In genomic region chr13:23535137-23536075, GRCm38 (mm10) we compare ENCODE assay signal across 8 mouse cellular contexts. TPM values are rescaled to one million over a fixed set of nuclear protein-coding genes. Genes with fewer than 3 reads are reported as not detected.
DNase-seq lines count a peak whose midpoint lies in the region; ATAC-seq lines count a peak whose summit lies in the region.
"Not testable (repeated sequence)": the region's sequence is repeated elsewhere in the genome, so short reads cannot be mapped to it uniquely, and the experiment has no call there.

Gene Hist1h3g (plus strand): TSS chr13:23535422.

- not testable (repeated sequence) for H3K36me3 ChIP-seq in heart, embryonic 14.5 days (ENCODE audit: control insufficient read depth, insufficient read depth, low read length); liver, embryonic 12.5 days; stomach, embryonic 15.5 days

- H3K27ac ChIP-seq in heart, embryonic 14.5 days (replicated peaks in 1 of 2; ENCODE audit: control insufficient read depth in 1 of 2, insufficient read depth in 1 of 2, low read depth in 2 of 2, low read length in 2 of 2) = peak within 1 kb of the TSS; percentile 68 to 95
- peak within 1 kb of the TSS; percentile 100 for H3K27ac ChIP-seq in liver, embryonic 12.5 days
- peak within 1 kb of the TSS; percentile 87 for H3K27ac ChIP-seq in stomach, embryonic 15.5 days

- peak within 1 kb of the TSS; percentile 78 for H3K9ac ChIP-seq in heart, embryonic 14.5 days (ENCODE audit: low read length)
- H3K9ac ChIP-seq in liver, embryonic 12.5 days = peak within 1 kb of the TSS; percentile 86
- peak within 1 kb of the TSS; percentile 32; the same call in 1 of the 2 replicates for H3K9ac ChIP-seq in stomach, embryonic 15.5 days

- H3K27me3 ChIP-seq in heart, embryonic 14.5 days (ENCODE audit: control insufficient read depth, insufficient read depth, low read length); liver, embryonic 12.5 days (replicated peaks); stomach, embryonic 15.5 days (replicated peaks): not testable (repeated sequence)

- ATAC-seq in CD4-positive, CD25-positive, alpha-beta regulatory T cell, adult 4 months = peak; percentile 59
- peak; percentile 85 for ATAC-seq in heart, embryonic 14.5 days (ENCODE audit: insufficient number of reproducible peaks, insufficient read depth, low FRiP score, low read depth)
- ATAC-seq in liver, embryonic 12.5 days = peak; percentile 86
- ATAC-seq in stomach, embryonic 15.5 days (ENCODE audit: insufficient read depth, low FRiP score, low read depth) = peak; percentile 88

- peak within 1 kb of the TSS; percentile 48 to 51 for H3K4me3 ChIP-seq in heart, embryonic 14.5 days (ENCODE audit: control insufficient read depth in 1 of 2, insufficient read depth in 1 of 2, low read depth in 1 of 2, low read length in 2 of 2)
- peak within 1 kb of the TSS; percentile 65 for H3K4me3 ChIP-seq in liver, embryonic 12.5 days
- peak within 1 kb of the TSS; percentile 50 for H3K4me3 ChIP-seq in stomach, embryonic 15.5 days (replicated peaks)

- peaks cover 5 to 30% of the 10 kb centered on the region in 2 experiments for H3K4me1 ChIP-seq in heart, embryonic 14.5 days (ENCODE audit: control insufficient read depth in 2 of 2, insufficient read depth in 2 of 2, low read length in 2 of 2)
- H3K4me1 ChIP-seq in liver, embryonic 12.5 days = peaks cover 44% of the 10 kb centered on the region
- H3K4me1 ChIP-seq in stomach, embryonic 15.5 days = peaks cover 17% of the 10 kb centered on the region

- WGBS in heart, embryonic 14.5 days = under 1% methylated on average over 37 of the region's 62 CpGs
- under 1% methylated on average over 53 of the region's 62 CpGs for WGBS in liver, embryonic 12.5 days (ENCODE audit: insufficient replicate concordance)
- under 1% methylated on average over 52 of the region's 62 CpGs for WGBS in stomach, embryonic 15.5 days

- not testable (repeated sequence) for H3K9me3 ChIP-seq in heart, embryonic 14.5 days (ENCODE audit: control insufficient read depth, low read length); liver, embryonic 12.5 days (replicated peaks); stomach, embryonic 15.5 days

- peak within 1 kb of the TSS; percentile 71 for H3K4me2 ChIP-seq in heart, embryonic 14.5 days (ENCODE audit: low read length)
- peak within 1 kb of the TSS; percentile 76 for H3K4me2 ChIP-seq in liver, embryonic 12.5 days
- H3K4me2 ChIP-seq in stomach, embryonic 15.5 days = peak within 1 kb of the TSS; percentile 70

- DNase-seq in c-Kit-negative CD71-positive TER-119-positive erythroid progenitor cells, embryonic 14.5 days (ENCODE audit: low read depth, low spot score) = peak; percentile 94
- DNase-seq in fibroblast of lung, adult 2 months (ENCODE audit: low read depth) = peak; percentile 85
- DNase-seq in kidney, postnatal 14 days = peak; percentile 93
- DNase-seq in naive thymus-derived CD4-positive, alpha-beta T cell, adult 2 months (ENCODE audit: low read depth) = peak; percentile 91

RNA-seq across cellular contexts. Expression of gene Hist1h3g, which starts in this region (rescaled TPM):
- not detected for polyA plus RNA-seq in CD4-positive, CD25-positive, alpha-beta regulatory T cell, adult 4 months (2017; shearing (Covaris generic))
- polyA plus RNA-seq in heart, embryonic 14.5 days (2014; fragmentation: Nextera tagmentation; extraction: Ambion mirVana) = 3.0 and 4.3 TPM in 2 replicates
- 12.9 and 16.3 TPM in 2 replicates for polyA plus RNA-seq in liver, embryonic 12.5 days (2016; fragmentation: Nextera tagmentation; extraction: Ambion mirVana)
- polyA plus RNA-seq in stomach, embryonic 15.5 days (2015; fragmentation: Nextera tagmentation; extraction: Ambion mirVana) = 6.5 and 7.3 TPM in 2 replicates

Comparison
In these comparisons a context has a peak if more than half of its experiments do, and no peak if none do; other contexts are left out.
1. Peak in every context shown above with its lines: DNase-seq, ATAC-seq, H3K4me3 ChIP-seq and H3K27ac ChIP-seq.
2. Peak in ATAC-seq in CD4-positive, CD25-positive, alpha-beta regulatory T cell, adult 4 months; RNA of the gene not detected or under 1 TPM.
3. H3K9ac ChIP-seq: peak in every context shown above with its lines; median percentile 86 in liver, embryonic 12.5 days; 78 in heart, embryonic 14.5 days; 32 in stomach, embryonic 15.5 days.